Mouse (Mus musculus) forebrain, embryonic 11.5 days (tissue): ENCODE data around the gene Pacrg. TPM values are rescaled to one million over a fixed set of nuclear protein-coding genes. Genes with fewer than 3 reads are reported as not detected.
A peak's percentile ranks its signal among the peaks of the same experiment; 100 is the strongest.

Experiments used
- ATAC-seq: fragments of 200-750 bp; cut with Nextera tagmentation; replicated peaks from 2 replicates; pipeline ENCODE4 v1.8.0; 2017; ENCODE audit warnings: moderate TSS enrichment; ENCODE audit not compliant: low FRiP score
- DNase-seq: peaks from one replicate; pipeline ENCODE4 v3.0.0-alpha.2; 2017; ENCODE audit warnings: low spot score
- H3K27ac ChIP-seq: fragments of 300-500 bp; sonication (generic); 2 replicates; pipeline ENCODE4 v1.5.1; 2014; ENCODE audit warnings: low read depth, low read length
- H3K27me3 ChIP-seq: fragments of 300-500 bp; sonication (generic); 2 replicates; pipeline ENCODE4 v1.6.1; 2014; ENCODE audit warnings: mild to moderate bottlenecking, low read length, mixed read lengths; ENCODE audit not compliant: control insufficient read depth, insufficient read depth
- H3K36me3 ChIP-seq: fragments of 300-500 bp; sonication (generic); 2 replicates; pipeline ENCODE4 v1.6.1; 2014; ENCODE audit warnings: mild to moderate bottlenecking, low read length, moderate library complexity, mixed read lengths; ENCODE audit not compliant: control insufficient read depth, insufficient read depth
- H3K4me1 ChIP-seq: fragments of 300-500 bp; sonication (generic); replicated peaks from 2 replicates; pipeline ENCODE4 v1.6.1; 2014; ENCODE audit warnings: low read length, mixed read lengths; ENCODE audit not compliant: control insufficient read depth, insufficient read depth
- H3K4me2 ChIP-seq: fragments of 300-500 bp; sonication (generic); 2 replicates; pipeline ENCODE4 v1.6.1; 2014; ENCODE audit warnings: low read depth, mild to moderate bottlenecking, low read length, moderate library complexity, mixed read lengths; ENCODE audit not compliant: severe bottlenecking
- H3K4me3 ChIP-seq: fragments of 300-500 bp; sonication (generic); 2 replicates; pipeline ENCODE4 v1.5.1; 2014; ENCODE audit warnings: low read depth, low read length
- H3K9ac ChIP-seq: fragments of 300-500 bp; sonication (generic); 2 replicates; pipeline ENCODE4 v1.6.1; 2014; ENCODE audit warnings: low read length
- H3K9me3 ChIP-seq: fragments of 300-500 bp; sonication (generic); 2 replicates; pipeline ENCODE4 v1.6.1; 2016; ENCODE audit warnings: low read length, mixed read lengths; ENCODE audit not compliant: control insufficient read depth
- WGBS: fragments of 180-500 bp; shearing (Covaris S2); extraction: QIAGEN DNeasy Blood & Tissue Kit; methylation state at CpG from one replicate; pipeline ENCODE4 v1.1.7; 2014; 5-methylcytosine and 5-hydroxymethylcytosine counted together
- polyA plus RNA-seq: library from polyadenylated mRNA; unstranded; fragments of >200 nt; fragmentation: Nextera tagmentation; extraction: Ambion mirVana; gene quantifications from 2 replicates; pipeline ENCODE4 v1.2.1, GENCODE M21; 2014

Pacrg gene
- polyA plus RNA-seq, 1 experiment from 2014 or later: 4.7 TPM

DNA sequence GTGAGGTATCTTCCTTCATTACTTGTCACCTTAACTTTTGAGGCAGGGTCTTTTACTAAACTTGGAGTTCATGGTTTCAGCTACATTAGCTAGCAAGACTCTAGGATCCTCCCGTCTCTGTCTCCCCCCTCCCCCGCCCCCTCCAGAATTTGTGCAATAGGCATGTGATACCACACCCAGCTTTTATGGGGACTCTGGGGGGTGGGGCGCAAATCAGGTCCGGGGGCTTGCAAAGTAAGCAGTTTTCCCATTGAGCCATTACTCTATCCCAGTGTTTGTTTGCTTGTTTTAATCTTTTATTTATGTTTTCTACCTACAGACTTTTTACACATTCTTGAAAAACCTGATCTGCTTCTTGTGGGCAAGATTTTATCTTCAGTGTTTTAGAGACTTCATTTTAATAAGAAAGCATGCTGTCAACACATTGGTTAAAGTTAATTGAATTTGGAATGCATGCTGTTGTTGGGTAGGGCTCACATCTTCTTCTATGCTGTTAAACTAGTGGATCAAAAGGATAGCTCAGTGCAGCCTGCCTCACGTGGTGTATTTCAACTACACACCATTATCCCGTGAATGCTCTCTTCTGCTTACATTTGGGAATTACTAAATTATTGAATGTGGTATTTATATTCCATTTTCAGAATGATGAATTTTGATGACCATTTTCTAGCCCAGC is 408.1 kb downstream of the Pacrg start:
- Histone ChIP-seq H3K4me3 (no peak overlapping the region), H3K9ac (no peak overlapping the region), H3K36me3 (no peaks in the 10 kb centered on the region), H3K27ac (no peak overlapping the region), H3K9me3 (no peaks in the 10 kb centered on the region), H3K4me1 (no peaks in the 10 kb centered on the region), H3K4me2 (no peak overlapping the region), H3K27me3 (no peaks in the 10 kb centered on the region)
- DNase-seq (peak; percentile 20), ATAC-seq (no peak)
- 71% methylated on average over 6 of the region's 6 CpGs for WGBS

- H3K9ac ChIP-seq: no peak overlapping the region
- no peaks in the 10 kb centered on the region for H3K4me1 ChIP-seq
- ATAC-seq (no peak), DNase-seq (no peak)
- no peak overlapping the region for H3K4me3 ChIP-seq
- H3K4me2 ChIP-seq: no peak overlapping the region
- H3K9me3 ChIP-seq: no peaks in the 10 kb centered on the region
- 93% methylated on average over 4 of the region's 4 CpGs for WGBS
- H3K36me3 ChIP-seq: no peaks in the 10 kb centered on the region
- H3K27me3 ChIP-seq: no peaks in the 10 kb centered on the region
- H3K27ac ChIP-seq: no peak overlapping the region
Measured at GRCm38 (mm10) chr17:10430831-10431230, 409.3 kb downstream of the Pacrg start.

DNA sequence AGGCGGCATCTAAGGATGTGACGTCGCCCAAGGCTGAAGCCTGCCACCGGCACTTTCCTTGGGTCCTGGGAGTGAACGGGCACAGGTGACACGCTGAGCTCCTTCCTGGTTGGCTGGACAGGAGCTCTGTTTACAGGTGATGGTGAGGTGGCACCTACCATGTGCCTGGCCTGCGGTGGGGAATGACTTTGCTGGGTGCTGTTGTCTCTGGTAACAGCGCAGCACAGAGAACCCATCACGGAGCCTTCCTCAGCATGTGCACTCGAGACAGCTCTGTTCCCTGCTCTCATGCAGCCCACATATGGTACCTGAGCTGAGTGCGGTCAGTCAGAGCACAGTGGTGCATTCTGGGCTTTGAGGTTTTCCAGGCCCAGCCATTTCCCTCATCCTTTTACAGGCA is 410.7 kb downstream of the Pacrg start:
- 90% methylated on average over 11 of the region's 11 CpGs for WGBS

GRCm38 (mm10) chr17:10425311-10425710 is 414.8 kb downstream of the Pacrg start:
- Histone ChIP-seq H3K9ac (no peak overlapping the region), H3K27me3 (no peaks in the 10 kb centered on the region), H3K4me1 (no peaks in the 10 kb centered on the region), H3K9me3 (no peaks in the 10 kb centered on the region), H3K4me3 (no peak overlapping the region), H3K4me2 (no peak overlapping the region), H3K27ac (no peak overlapping the region), H3K36me3 (no peaks in the 10 kb centered on the region)
- DNase-seq: peak; percentile 41
- no peak for ATAC-seq
- WGBS: 88% methylated on average over 5 of the region's 5 CpGs

More for the DNA sequence above, 410.7 kb downstream of the Pacrg start:
- no peak overlapping the region for H3K27ac ChIP-seq
- no peaks in the 10 kb centered on the region for H3K36me3 ChIP-seq
- DNase-seq (peak; percentile 32), ATAC-seq (no peak)
- no peaks in the 10 kb centered on the region for H3K4me1 ChIP-seq
- no peak overlapping the region for H3K4me2 ChIP-seq
- no peak overlapping the region for H3K4me3 ChIP-seq
- no peaks in the 10 kb centered on the region for H3K9me3 ChIP-seq
- no peak overlapping the region for H3K9ac ChIP-seq
- H3K27me3 ChIP-seq: no peaks in the 10 kb centered on the region

- DNase-seq (no peak), ATAC-seq (no peak)
- Histone ChIP-seq H3K4me3 (no peak overlapping the region), H3K27me3 (no peaks in the 10 kb centered on the region), H3K36me3 (no peaks in the 10 kb centered on the region), H3K4me2 (no peak overlapping the region), H3K4me1 (no peaks in the 10 kb centered on the region), H3K27ac (no peak overlapping the region), H3K9me3 (no peaks in the 10 kb centered on the region), H3K9ac (no peak overlapping the region)
- WGBS: 59% methylated on average over 7 of the region's 7 CpGs
Measured at GRCm38 (mm10) chr17:10417558-10418253, 422.4 kb downstream of the Pacrg start.

GRCm38 (mm10) chr17:10416995-10417394 is 423.1 kb downstream of the Pacrg start:
- Histone ChIP-seq H3K36me3 (no peaks in the 10 kb centered on the region), H3K4me2 (no peak overlapping the region), H3K9me3 (no peaks in the 10 kb centered on the region), H3K27me3 (no peaks in the 10 kb centered on the region), H3K4me1 (no peaks in the 10 kb centered on the region), H3K4me3 (no peak overlapping the region), H3K9ac (no peak overlapping the region), H3K27ac (no peak overlapping the region)
- ATAC-seq (no peak), DNase-seq (no peak)
- 71% methylated on average over 4 of the region's 4 CpGs for WGBS

DNA sequence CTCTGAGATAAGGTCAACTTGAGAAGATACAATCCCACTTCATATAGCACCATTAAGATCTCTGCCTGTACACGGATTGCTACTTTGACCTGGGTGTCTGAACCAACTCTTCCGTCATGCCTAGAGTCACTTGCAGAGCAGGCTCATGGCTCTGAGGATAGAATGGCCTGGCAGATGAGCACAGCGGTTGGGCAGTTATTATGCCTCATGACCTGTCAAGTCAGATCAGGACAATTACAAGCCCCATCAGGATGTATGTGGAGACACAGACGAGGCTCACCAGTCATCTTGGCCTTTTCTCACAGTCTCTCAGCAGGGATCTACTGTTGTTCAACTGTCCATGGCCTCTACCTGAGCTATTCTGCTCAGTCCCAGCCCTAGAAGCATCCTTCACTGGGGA is 424.0 kb downstream of the Pacrg start:
- Histone ChIP-seq H3K27ac (no peak overlapping the region), H3K27me3 (no peaks in the 10 kb centered on the region), H3K4me2 (no peak overlapping the region), H3K9ac (no peak overlapping the region), H3K36me3 (no peaks in the 10 kb centered on the region), H3K4me1 (no peaks in the 10 kb centered on the region), H3K4me3 (no peak overlapping the region), H3K9me3 (no peaks in the 10 kb centered on the region)
- ATAC-seq (no peak), DNase-seq (no peak)
- 92% methylated on average over 4 of the region's 4 CpGs for WGBS

DNA sequence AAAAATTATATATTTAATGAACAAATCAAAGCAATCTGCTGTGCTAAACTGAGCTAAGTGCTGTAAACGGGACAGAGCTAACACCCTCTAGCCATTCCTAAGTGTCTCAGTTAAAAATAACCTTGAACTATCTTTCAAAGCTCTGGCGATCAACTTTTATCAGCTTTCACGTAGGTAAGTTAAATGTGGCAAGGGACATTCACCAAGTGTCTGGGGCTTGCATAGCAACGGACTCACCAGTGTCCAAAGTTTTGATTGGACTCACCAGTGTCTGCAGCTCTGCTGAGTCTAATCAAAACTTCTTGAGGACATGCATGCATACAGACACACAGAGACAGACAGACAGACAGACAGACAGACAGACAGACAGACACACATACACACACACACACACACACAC is 425.7 kb downstream of the Pacrg start:
- 92% methylated on average over 4 of the region's 4 CpGs for WGBS
- DNase-seq (no peak), ATAC-seq (no peak)

GRCm38 (mm10) chr17:10413870-10414269 is 426.2 kb downstream of the Pacrg start:
- ATAC-seq: no peak
- DNase-seq: no peak
- H3K9ac ChIP-seq: no peak overlapping the region
- no peaks in the 10 kb centered on the region for H3K4me1 ChIP-seq
- WGBS: 90% methylated on average over 9 of the region's 9 CpGs
- no peak overlapping the region for H3K4me2 ChIP-seq
- no peaks in the 10 kb centered on the region for H3K9me3 ChIP-seq
- H3K27ac ChIP-seq: no peak overlapping the region
- H3K27me3 ChIP-seq: no peaks in the 10 kb centered on the region
- H3K36me3 ChIP-seq: no peaks in the 10 kb centered on the region
- no peak overlapping the region for H3K4me3 ChIP-seq

More for the DNA sequence above, 425.7 kb downstream of the Pacrg start:
- no peaks in the 10 kb centered on the region for H3K36me3 ChIP-seq
- H3K9me3 ChIP-seq: no peaks in the 10 kb centered on the region
- H3K4me1 ChIP-seq: no peaks in the 10 kb centered on the region
- no peak overlapping the region for H3K9ac ChIP-seq
- no peak overlapping the region for H3K4me3 ChIP-seq
- H3K27ac ChIP-seq: no peak overlapping the region
- no peaks in the 10 kb centered on the region for H3K27me3 ChIP-seq
- H3K4me2 ChIP-seq: no peak overlapping the region
